ENCODE assay signal across 8 mouse cellular contexts in genomic region chr16:32430474-32431046, GRCm38 (mm10). TPM values are rescaled to one million over a fixed set of nuclear protein-coding genes. Genes with fewer than 3 reads are reported as not detected.
DNase-seq lines count a peak whose midpoint lies in the region; ATAC-seq and TF ChIP-seq lines count a peak whose summit lies in the region.

TSS of gene Pcyt1a (plus strand) at chr16:32430921.

- intact Hi-C loops in heart, postnatal 36 days (cut with DNase I), result loop anchor here (5.0 kb wide), 2 partner anchors 98 to 182 kb away; partner anchors contain the start of gene Ubxn7

- no peak for TF ChIP-seq CTCF in cerebellum, adult 2 months (IDR thresholded peaks at IDR 0.05; ENCODE audit: borderline replicate concordance, insufficient read depth, low read depth, low read length)
- TF ChIP-seq CTCF in forebrain, postnatal 0 days (IDR thresholded peaks at IDR 0.05; ENCODE audit: low read depth), result peak; percentile 60
- TF ChIP-seq CTCF in layer of hippocampus, adult 2 months (conservative IDR thresholded peaks at IDR 0.05), result peak; percentile 62
- no peak for TF ChIP-seq CTCF in lung, adult 2 months (IDR thresholded peaks at IDR 0.05; ENCODE audit: insufficient read depth, low read length)

- H3K27ac ChIP-seq in cerebellum, adult 2 months (ENCODE audit: insufficient read depth, low read length), result peak within 1 kb of the TSS; percentile 60
- H3K27ac ChIP-seq in forebrain, postnatal 0 days (ENCODE audit: low read depth, low read length), result peak within 1 kb of the TSS; percentile 89
- H3K27ac ChIP-seq in layer of hippocampus, adult 2 months, result peak within 1 kb of the TSS; percentile 93
- peak within 1 kb of the TSS; percentile 94 for H3K27ac ChIP-seq in neural tube, embryonic 15.5 days (replicated peaks)

- H3K4me2 ChIP-seq in forebrain, postnatal 0 days (ENCODE audit: low read depth), result peak within 1 kb of the TSS; percentile 66
- peak within 1 kb of the TSS; percentile 81 for H3K4me2 ChIP-seq in neural tube, embryonic 15.5 days

- no peaks in the 10 kb centered on the region for H3K36me3 ChIP-seq in forebrain, postnatal 0 days (ENCODE audit: insufficient read depth)
- no peaks in the 10 kb centered on the region for H3K36me3 ChIP-seq in neural tube, embryonic 15.5 days

- WGBS in cerebellum, adult 2 months, result under 1% methylated on average over 54 of the region's 54 CpGs
- under 1% methylated on average over 54 of the region's 54 CpGs for WGBS in forebrain, postnatal 0 days
- under 1% methylated on average over 54 of the region's 54 CpGs for WGBS in lung, adult 2 months
- under 1% methylated on average over 54 of the region's 54 CpGs for WGBS in neural tube, embryonic 15.5 days

- H3K4me1 ChIP-seq in cerebellum, adult 2 months (ENCODE audit: control insufficient read depth, insufficient read depth, low read length), result no peaks in the 10 kb centered on the region; the same call in 1 of the 2 replicates
- H3K4me1 ChIP-seq in forebrain, postnatal 0 days (ENCODE audit: insufficient read depth), result peaks cover 15% of the 10 kb centered on the region
- H3K4me1 ChIP-seq in lung, adult 2 months (ENCODE audit: control insufficient read depth, insufficient read depth, low read length), result peaks cover 9% of the 10 kb centered on the region
- peaks cover 25% of the 10 kb centered on the region for H3K4me1 ChIP-seq in neural tube, embryonic 15.5 days

- peak; percentile 87 for DNase-seq in MEL-GATA-1-ER (ENCODE audit: extremely low read depth, low read depth)
- DNase-seq in cerebellum, adult 2 months, result peak; percentile 91
- DNase-seq in forebrain, postnatal 0 days, result peak; percentile 93
- peak; percentile 84 to 92 for DNase-seq in heart, postnatal 36 days
- DNase-seq in layer of hippocampus, adult 2 months (ENCODE audit: low spot score in 2 of 2), result peak; percentile 87 to 89
- peak; percentile 85 for DNase-seq in lung, adult 2 months
- peak; percentile 91 for DNase-seq in testis, postnatal 10 days (ENCODE audit: low spot score)

- H3K9ac ChIP-seq in forebrain, postnatal 0 days, result peak within 1 kb of the TSS; percentile 80
- H3K9ac ChIP-seq in neural tube, embryonic 15.5 days (replicated peaks), result peak within 1 kb of the TSS; percentile 89

- peak; percentile 99 for ATAC-seq in forebrain, postnatal 0 days
- peak; percentile 99 for ATAC-seq in neural tube, embryonic 15.5 days (ENCODE audit: low FRiP score)

- no peaks in the 10 kb centered on the region for H3K27me3 ChIP-seq in cerebellum, adult 2 months (ENCODE audit: control insufficient read depth, insufficient read depth, low read length)
- no peaks in the 10 kb centered on the region for H3K27me3 ChIP-seq in forebrain, postnatal 0 days (ENCODE audit: insufficient read depth, low read length)
- no peaks in the 10 kb centered on the region for H3K27me3 ChIP-seq in neural tube, embryonic 15.5 days (replicated peaks)

- peak; percentile 80 for TF ChIP-seq POLR2A in cerebellum, adult 2 months (IDR thresholded peaks at IDR 0.05; ENCODE audit: borderline replicate concordance, insufficient read depth, low read length)
- TF ChIP-seq POLR2A in lung, adult 2 months (IDR thresholded peaks at IDR 0.05; ENCODE audit: borderline replicate concordance, extremely low read depth, low read depth, low read length), result peak; percentile 71

- H3K4me3 ChIP-seq in cerebellum, adult 2 months (replicated peaks; ENCODE audit: insufficient read depth, low read depth, low read length), result peak within 1 kb of the TSS; percentile 97
- peak within 1 kb of the TSS; percentile 78 for H3K4me3 ChIP-seq in forebrain, postnatal 0 days (ENCODE audit: low read depth, low read length)
- peak within 1 kb of the TSS; percentile 87 for H3K4me3 ChIP-seq in layer of hippocampus, adult 2 months
- peak within 1 kb of the TSS; percentile 95 for H3K4me3 ChIP-seq in lung, adult 2 months (replicated peaks; ENCODE audit: extremely low read depth, low read depth, low read length)
- peak within 1 kb of the TSS; percentile 79 for H3K4me3 ChIP-seq in neural tube, embryonic 15.5 days (replicated peaks)

- no peaks in the 10 kb centered on the region for H3K9me3 ChIP-seq in forebrain, postnatal 0 days (ENCODE audit: low read length)
- no peaks in the 10 kb centered on the region for H3K9me3 ChIP-seq in neural tube, embryonic 15.5 days (replicated peaks)

RNA-seq across cellular contexts. Expression of gene Pcyt1a, which starts in this region (rescaled TPM):
- polyA plus RNA-seq in cerebellum, adult 2 months (2012; rRNA removed), result 33.4 and 35.4 TPM in 2 replicates
- total RNA-seq in forebrain, postnatal 0 days (2014; rRNA removed), result 38.4 and 47.6 TPM in 2 replicates
- polyA plus RNA-seq in forebrain, postnatal 0 days (2015; fragmentation: Nextera tagmentation; extraction: Ambion mirVana), result 44.6 and 47.6 TPM in 2 replicates
- 100 to 1,000 TPM; 127 to 141 TPM for total RNA-seq in heart, postnatal 36 days (2021)
- total RNA-seq in layer of hippocampus, adult 2 months (2021), result 10 to 100 TPM; 32.6 to 33.7 TPM
- 37.0 and 55.2 TPM in 2 replicates for polyA plus RNA-seq in lung, adult 2 months (2012; rRNA removed)
- polyA plus RNA-seq in neural tube, embryonic 15.5 days (2015; fragmentation: Nextera tagmentation; extraction: Ambion mirVana), result 44.2 and 46.0 TPM in 2 replicates

Comparison
In these comparisons a context has a peak if more than half of its experiments do, and no peak if none do; other contexts are left out.
1. Peak in every context shown above with its lines: DNase-seq, ATAC-seq, H3K4me3 ChIP-seq and H3K27ac ChIP-seq.
2. CTCF ChIP-seq: peak in forebrain, postnatal 0 days (single experiment) and layer of hippocampus, adult 2 months (single experiment); none in cerebellum, adult 2 months (single experiment) and lung, adult 2 months (single experiment).